Mouse (Mus musculus) heart, embryonic 11.5 days (tissue): ENCODE data around the gene Mgll. TPM values are rescaled to one million over a fixed set of nuclear protein-coding genes. Genes with fewer than 3 reads are reported as not detected.

Source experiments
- ATAC-seq: fragments of 200-750 bp; cut with Nextera tagmentation; replicated peaks from 2 replicates; pipeline ENCODE4 v1.8.0; 2017; ENCODE audit warnings: moderate library complexity; ENCODE audit not compliant: insufficient number of reproducible peaks, low FRiP score, low TSS enrichment
- H3K27ac ChIP-seq: fragments of 300-500 bp; sonication (generic); 2 replicates; pipeline ENCODE4 v1.5.1; 2014; ENCODE audit warnings: mild to moderate bottlenecking, low read depth, low read length
- H3K27me3 ChIP-seq: fragments of 300-500 bp; sonication (generic); 2 replicates; pipeline ENCODE4 v1.6.1; 2014; ENCODE audit warnings: mild to moderate bottlenecking, low read length, mixed read lengths; ENCODE audit not compliant: control insufficient read depth, insufficient read depth
- H3K36me3 ChIP-seq: fragments of 300-500 bp; sonication (generic); 2 replicates; pipeline ENCODE4 v1.6.1; 2014; ENCODE audit warnings: mild to moderate bottlenecking, low read length, moderate library complexity, mixed read lengths; ENCODE audit not compliant: control insufficient read depth, insufficient read depth
- H3K4me1 ChIP-seq: fragments of 300-500 bp; sonication (generic); 2 replicates; pipeline ENCODE4 v1.6.1; 2014; ENCODE audit warnings: low read length; ENCODE audit not compliant: control insufficient read depth, insufficient read depth
- H3K4me2 ChIP-seq: fragments of 300-500 bp; sonication (generic); 2 replicates; pipeline ENCODE4 v1.6.1; 2014; ENCODE audit warnings: mild to moderate bottlenecking, moderate library complexity
- H3K4me3 ChIP-seq: fragments of 300-500 bp; sonication (generic); 2 replicates; pipeline ENCODE4 v1.5.1; 2014; ENCODE audit warnings: low read depth, low read length
- H3K9ac ChIP-seq: fragments of 300-500 bp; sonication (generic); 2 replicates; pipeline ENCODE4 v1.6.1; 2014; ENCODE audit warnings: mild to moderate bottlenecking, low read depth, low read length, moderate library complexity
- H3K9me3 ChIP-seq: fragments of 300-500 bp; sonication (generic); replicated peaks from 2 replicates; pipeline ENCODE4 v1.6.1; 2016; ENCODE audit warnings: low read length; ENCODE audit not compliant: control insufficient read depth
- whole genome bisulfite sequencing: fragments of 180-500 bp; shearing (Covaris S2); extraction: QIAGEN DNeasy Blood & Tissue Kit; methylation state at CpG from one replicate; pipeline ENCODE4 v1.1.7; 2014; ENCODE audit not compliant: insufficient replicate concordance; 5-methylcytosine and 5-hydroxymethylcytosine counted together
- polyA plus RNA-seq: library from polyadenylated mRNA; unstranded; fragments of >200 nt; fragmentation: Nextera tagmentation; extraction: Ambion mirVana; gene quantifications from 2 replicates; pipeline ENCODE4 v1.2.1, GENCODE M21; 2014

Gene Mgll
- polyA plus RNA-seq, 1 experiment from 2014 or later: 8.6 TPM

GRCm38 (mm10) chr6:88826965-88827364 lies 102.8 kb downstream of the Mgll start:
- H3K27ac ChIP-seq: no peak overlapping the region
- H3K9me3 ChIP-seq: no peaks in the 10 kb centered on the region
- peaks cover 7% of the 10 kb centered on the region for H3K4me1 ChIP-seq
- 65% methylated on average over 3 of the region's 3 CpGs for WGBS
- 0 out of 2 replicates have a peak, but pooled peaks cover 3% of the 10 kb centered on the region for H3K27me3 ChIP-seq
- no peak overlapping the region for H3K4me2 ChIP-seq
- H3K4me3 ChIP-seq: no peak overlapping the region
- no peak for ATAC-seq
- H3K36me3 ChIP-seq: no peaks in the 10 kb centered on the region
- H3K9ac ChIP-seq: no peak overlapping the region

- Histone ChIP-seq H3K4me1 (peaks cover 7% of the 10 kb centered on the region), H3K27ac (no peak overlapping the region), H3K9ac (no peak overlapping the region), H3K4me2 (no peak overlapping the region), H3K36me3 (no peaks in the 10 kb centered on the region), H3K9me3 (no peaks in the 10 kb centered on the region), H3K4me3 (no peak overlapping the region), H3K27me3 (0 out of 2 replicates have a peak, but pooled peaks cover 3% of the 10 kb centered on the region)
- WGBS: 59% methylated on average over 13 of the region's 13 CpGs
- ATAC-seq: no peak
Observed at GRCm38 (mm10) chr6:88827395-88828205, 103.4 kb downstream of the Mgll start.

GRCm38 (mm10) chr6:88828206-88829009 lies 104.2 kb downstream of the Mgll start:
- no peak overlapping the region for H3K9ac ChIP-seq
- no peaks in the 10 kb centered on the region for H3K9me3 ChIP-seq
- WGBS: 72% methylated on average over 15 of the region's 15 CpGs
- H3K27me3 ChIP-seq: 0 out of 2 replicates have a peak, but pooled peaks cover 3% of the 10 kb centered on the region
- H3K4me2 ChIP-seq: no peak overlapping the region
- no peaks in the 10 kb centered on the region for H3K36me3 ChIP-seq
- no peak overlapping the region for H3K27ac ChIP-seq
- peaks cover 7% of the 10 kb centered on the region for H3K4me1 ChIP-seq
- H3K4me3 ChIP-seq: no peak overlapping the region
- ATAC-seq: no peak

- Histone ChIP-seq H3K9ac (no peak overlapping the region), H3K36me3 (no peaks in the 10 kb centered on the region), H3K9me3 (no peaks in the 10 kb centered on the region), H3K4me3 (no peak overlapping the region), H3K27me3 (0 out of 2 replicates have a peak, but pooled peaks cover 3% of the 10 kb centered on the region), H3K27ac (no peak overlapping the region), H3K4me2 (no peak overlapping the region), H3K4me1 (peaks cover 14% of the 10 kb centered on the region)
- no peak for ATAC-seq
- WGBS: 77% methylated on average over 4 of the region's 4 CpGs
Observed at GRCm38 (mm10) chr6:88829579-88829978, 105.4 kb downstream of the Mgll start.

- 0 out of 2 replicates have a peak, but pooled peaks cover 3% of the 10 kb centered on the region for H3K27me3 ChIP-seq
- H3K4me3 ChIP-seq: no peak overlapping the region
- H3K4me2 ChIP-seq: no peak overlapping the region
- ATAC-seq: no peak
- no peak overlapping the region for H3K27ac ChIP-seq
- WGBS: 81% methylated on average over 6 of the region's 6 CpGs
- H3K9ac ChIP-seq: no peak overlapping the region
- H3K36me3 ChIP-seq: no peaks in the 10 kb centered on the region
- no peaks in the 10 kb centered on the region for H3K9me3 ChIP-seq
- H3K4me1 ChIP-seq: peaks cover 14% of the 10 kb centered on the region
Observed at GRCm38 (mm10) chr6:88830112-88830702, 106.0 kb downstream of the Mgll start.

GRCm38 (mm10) chr6:88831456-88831855 lies 107.2 kb downstream of the Mgll start:
- Histone ChIP-seq H3K4me3 (no peak overlapping the region), H3K4me2 (no peak overlapping the region), H3K9ac (no peak overlapping the region), H3K27ac (no peak overlapping the region), H3K27me3 (0 out of 2 replicates have a peak, but pooled peaks cover 3% of the 10 kb centered on the region), H3K4me1 (peaks cover 14% of the 10 kb centered on the region), H3K9me3 (no peaks in the 10 kb centered on the region), H3K36me3 (peaks cover 6% of the 10 kb centered on the region; the same call in 1 of the 2 replicates)
- WGBS: 26% methylated on average over 8 of the region's 8 CpGs
- no peak for ATAC-seq

- Histone ChIP-seq H3K9me3 (no peaks in the 10 kb centered on the region), H3K9ac (no peak overlapping the region), H3K27ac (no peak overlapping the region), H3K4me1 (peaks cover 7% of the 10 kb centered on the region), H3K36me3 (peaks cover 9% of the 10 kb centered on the region; the same call in 1 of the 2 replicates), H3K4me2 (no peak overlapping the region), H3K4me3 (no peak overlapping the region), H3K27me3 (0 out of 2 replicates have a peak, but pooled peaks cover 3% of the 10 kb centered on the region)
- no peak for ATAC-seq
- 76% methylated on average over 5 of the region's 5 CpGs for WGBS
Observed at GRCm38 (mm10) chr6:88832663-88833062, 108.5 kb downstream of the Mgll start.
